Mouse (Mus musculus) heart, postnatal 0 days (tissue): ENCODE data around the gene Numb. TPM values are rescaled to one million over a fixed set of nuclear protein-coding genes. Genes with fewer than 3 reads are reported as not detected.

Experiments used
- ATAC-seq: fragments of 200-750 bp; cut with Nextera tagmentation; 2 replicates; pipeline ENCODE4 v1.8.0; 2017; ENCODE audit warnings: low read depth, moderate number of reproducible peaks, moderate library complexity; ENCODE audit not compliant: insufficient read depth
- DNase-seq: peaks from one replicate; pipeline ENCODE4 v3.0.0-alpha.2; 2016; ENCODE audit warnings: low spot score
- H3K27ac ChIP-seq: fragments of 300-500 bp; sonication (generic); 2 replicates; pipeline ENCODE4 v1.5.1; 2014; ENCODE audit warnings: low read depth, mild to moderate bottlenecking
- H3K27me3 ChIP-seq: fragments of 300-500 bp; sonication (generic); 2 replicates; pipeline ENCODE4 v1.6.1; 2014; ENCODE audit warnings: low read length, mixed read lengths; ENCODE audit not compliant: control insufficient read depth, insufficient read depth
- H3K36me3 ChIP-seq: fragments of 300-500 bp; sonication (generic); replicated peaks from 2 replicates; pipeline ENCODE4 v1.6.1; 2014; ENCODE audit warnings: low read length, mixed read lengths; ENCODE audit not compliant: control insufficient read depth, insufficient read depth
- H3K4me1 ChIP-seq: fragments of 300-500 bp; sonication (generic); 2 replicates; pipeline ENCODE4 v1.6.1; 2014; ENCODE audit warnings: antibody characterized with exemption; ENCODE audit not compliant: control insufficient read depth, insufficient read depth
- H3K4me2 ChIP-seq: fragments of 300-500 bp; sonication (generic); 2 replicates; pipeline ENCODE4 v1.6.1; 2014; ENCODE audit warnings: low read depth, mild to moderate bottlenecking, low read length, moderate library complexity
- H3K4me3 ChIP-seq: fragments of 300-500 bp; sonication (generic); 2 replicates; pipeline ENCODE4 v1.5.1; 2014; ENCODE audit warnings: low read depth, low read length
- H3K9ac ChIP-seq: fragments of 300-500 bp; sonication (generic); replicated peaks from 2 replicates; pipeline ENCODE4 v1.6.1; 2014; ENCODE audit warnings: low read depth, low read length, mixed read lengths
- H3K9me3 ChIP-seq: fragments of 300-500 bp; sonication (generic); replicated peaks from 2 replicates; pipeline ENCODE4 v1.6.1; 2016; ENCODE audit warnings: low read length; ENCODE audit not compliant: control insufficient read depth
- CTCF ChIP-seq: IDR thresholded peaks from 2 replicates; pipeline ENCODE4 v1.5.1; 2016; ENCODE audit warnings: antibody characterized with exemption, control low read depth, low read depth
- EP300 ChIP-seq: IDR thresholded peaks from 2 replicates; pipeline ENCODE4 v1.6.1; 2016; ENCODE audit warnings: antibody characterized with exemption, low read depth
- WGBS: fragments of 180-500 bp; shearing (Covaris S2); extraction: QIAGEN DNeasy Blood & Tissue Kit; methylation state at CpG from one replicate; pipeline ENCODE4 v1.1.7; 2014; 5-methylcytosine and 5-hydroxymethylcytosine counted together
- polyA plus RNA-seq: library from polyadenylated mRNA; unstranded; fragments of >200 nt; fragmentation: Nextera tagmentation; extraction: Ambion mirVana; gene quantifications from 2 replicates; pipeline ENCODE4 v1.2.1, GENCODE M21; 2015
- total RNA-seq: library from RNA; depleted of rRNA; stranded (reverse); fragments of >200 nt; gene quantifications from 2 replicates; pipeline ENCODE4 v1.2.3, GENCODE M21; 2014; ENCODE audit warnings: low replicate concordance; rRNA removed

Numb gene
- total and polyA plus RNA-seq, 2 experiments from 2014 or later: 19.0 to 42.1 TPM

GRCm38 (mm10) chr12:83752495-83752894 lies 169.2 kb downstream of the Numb start:
- no peak for TF ChIP-seq EP300
- TF ChIP-seq CTCF: no peak
- no peak overlapping the region for H3K4me2 ChIP-seq
- H3K36me3 ChIP-seq: no peaks in the 10 kb centered on the region
- H3K9me3 ChIP-seq: no peaks in the 10 kb centered on the region
- WGBS: 5% methylated on average over 2 of the region's 2 CpGs
- no peak overlapping the region for H3K9ac ChIP-seq
- no peak overlapping the region for H3K4me3 ChIP-seq
- DNase-seq (no peak), ATAC-seq (no peak)
- H3K4me1 ChIP-seq: peaks cover 6% of the 10 kb centered on the region; the same call in 1 of the 2 replicates
- no peak overlapping the region for H3K27ac ChIP-seq
- no peaks in the 10 kb centered on the region for H3K27me3 ChIP-seq

GRCm38 (mm10) chr12:83749186-83749585 lies 172.5 kb downstream of the Numb start:
- Histone ChIP-seq H3K4me2 (no peak overlapping the region), H3K4me1 (peaks cover 6% of the 10 kb centered on the region; the same call in 1 of the 2 replicates), H3K4me3 (no peak overlapping the region), H3K27me3 (no peaks in the 10 kb centered on the region), H3K27ac (no peak overlapping the region), H3K9me3 (no peaks in the 10 kb centered on the region), H3K9ac (no peak overlapping the region), H3K36me3 (no peaks in the 10 kb centered on the region)
- DNase-seq (no peak), ATAC-seq (no peak)
- WGBS: 78% methylated on average over 1 of the region's 1 CpGs
- no peak for TF ChIP-seq CTCF
- no peak for TF ChIP-seq EP300

Other genes with a start within 250 kb of the Numb start
- 27.6 and 28.9 TPM in 2 replicates for gene Psen1, start 233.8 kb downstream of the Numb start, total RNA-seq
- 29.9 and 33.3 TPM in 2 replicates for gene Psen1, start 233.8 kb downstream of the Numb start, polyA plus RNA-seq
- gene Papln, start 158.3 kb downstream of the Numb start, total RNA-seq: 11.7 and 13.1 TPM in 2 replicates
- gene Papln, start 158.3 kb downstream of the Numb start, polyA plus RNA-seq: 1.2 and 1.4 TPM in 2 replicates
- gene Riox1, start 28.7 kb upstream of the Numb start, total RNA-seq: 12.4 and 21.9 TPM in 2 replicates
- gene Riox1, start 28.7 kb upstream of the Numb start, polyA plus RNA-seq: 4.6 and 5.1 TPM in 2 replicates
- gene Heatr4, start 62.9 kb upstream of the Numb start, total RNA-seq: not detected in 2 replicates
- gene Heatr4, start 62.9 kb upstream of the Numb start, polyA plus RNA-seq: 0.04 TPM in 1 of 2 replicates, not detected in the other
- 158 and 228 TPM in 2 replicates for gene Acot2, start 65.9 kb upstream of the Numb start, total RNA-seq
- 300 and 309 TPM in 2 replicates for gene Acot2, start 65.9 kb upstream of the Numb start, polyA plus RNA-seq
- gene Acot1, start 87.6 kb upstream of the Numb start, total RNA-seq: 71.5 and 122 TPM in 2 replicates
- 137 and 142 TPM in 2 replicates for gene Acot1, start 87.6 kb upstream of the Numb start, polyA plus RNA-seq
- 0.31 and 18.2 TPM in 2 replicates for gene Acot4, start 116.4 kb upstream of the Numb start, total RNA-seq
- gene Acot4, start 116.4 kb upstream of the Numb start, polyA plus RNA-seq: 0.55 and 0.60 TPM in 2 replicates
- gene Gm49366, start 117.0 kb upstream of the Numb start, total RNA-seq: not detected in 2 replicates
- gene Gm49366, start 117.0 kb upstream of the Numb start, polyA plus RNA-seq: not detected in 2 replicates
- 0.31 and 0.54 TPM in 2 replicates for gene Acot3, start 130.2 kb upstream of the Numb start, total RNA-seq
- 1.8 and 2.1 TPM in 2 replicates for gene Acot3, start 130.2 kb upstream of the Numb start, polyA plus RNA-seq
- gene Acot5, start 147.4 kb upstream of the Numb start, total RNA-seq: not detected in 2 replicates
- gene Acot5, start 147.4 kb upstream of the Numb start, polyA plus RNA-seq: not detected in 2 replicates
- gene Acot6, start 178.7 kb upstream of the Numb start, total RNA-seq: 1.8 and 5.8 TPM in 2 replicates
- 1.1 and 1.2 TPM in 2 replicates for gene Acot6, start 178.7 kb upstream of the Numb start, polyA plus RNA-seq
- 2.0 and 2.3 TPM in 2 replicates for gene Dnal1, start 192.4 kb upstream of the Numb start, total RNA-seq
- gene Dnal1, start 192.4 kb upstream of the Numb start, polyA plus RNA-seq: 2.6 and 2.7 TPM in 2 replicates
- gene Pnma1, start 226.6 kb upstream of the Numb start, total RNA-seq: 1.5 TPM in 1 of 2 replicates, not detected in the other
- gene Pnma1, start 226.6 kb upstream of the Numb start, polyA plus RNA-seq: 0.31 and 0.45 TPM in 2 replicates